Mouse (Mus musculus) olfactory bulb, adult 2 months (tissue): ENCODE data around the gene Rab13. TPM values are rescaled to one million over a fixed set of nuclear protein-coding genes. Genes with fewer than 3 reads are reported as not detected.

Experiments
- H3K27ac ChIP-seq: fragments of 200-500 bp; 2 replicates; pipeline ENCODE4 v1.5.1; 2012; ENCODE audit warnings: low read depth, low read length; ENCODE audit not compliant: insufficient read depth
- H3K4me1 ChIP-seq: fragments of 200-500 bp; 2 replicates; pipeline ENCODE4 v1.6.1; 2012; ENCODE audit warnings: low read length; ENCODE audit not compliant: control insufficient read depth, insufficient read depth
- H3K4me3 ChIP-seq: fragments of 200-500 bp; 2 replicates; pipeline ENCODE4 v1.5.1; 2012; ENCODE audit warnings: mild to moderate bottlenecking, low read depth, low read length, moderate library complexity; ENCODE audit not compliant: insufficient read depth
- CTCF ChIP-seq: fragments of 200-500 bp; IDR thresholded peaks from 2 replicates; pipeline ENCODE4 v1.5.1; 2012; ENCODE audit warnings: low read depth, mild to moderate bottlenecking, low read length, moderate library complexity; ENCODE audit not compliant: insufficient read depth
- POLR2A ChIP-seq: fragments of 200-500 bp; IDR thresholded peaks from 2 replicates; pipeline ENCODE4 v1.6.1; 2012; ENCODE audit warnings: mild to moderate bottlenecking, low read depth, low read length, moderate library complexity; ENCODE audit not compliant: insufficient read depth
- WGBS: fragments of 180-500 bp; shearing (Covaris S2); methylation state at CpG from one replicate; pipeline ENCODE4 v1.1.7; 2018; 5-methylcytosine and 5-hydroxymethylcytosine counted together
- polyA plus RNA-seq: library from polyadenylated mRNA; stranded (reverse); fragments of >200 nt; gene quantifications from 2 replicates; pipeline ENCODE4 v1.2.4, GENCODE M21; 2012; ENCODE audit warnings: low replicate concordance; ENCODE audit not compliant: missing spikeins, insufficient read depth, insufficient read length

Gene Rab13
- polyA plus RNA-seq, 1 experiment: not detected

- H3K4me1 ChIP-seq: peaks cover 4% of the 10 kb centered on the region; the same call in 1 of the 2 replicates
- no peak overlapping the region for H3K27ac ChIP-seq
- 24% methylated on average over 5 of the region's 5 CpGs for WGBS
- H3K4me3 ChIP-seq: no peak overlapping the region
- TF ChIP-seq CTCF: no peak
- no peak for TF ChIP-seq POLR2A
Measured at GRCm38 (mm10) chr3:90221123-90221522, 7.6 kb downstream of the Rab13 start.

- Histone ChIP-seq H3K27ac (no peak overlapping the region), H3K4me3 (no peak overlapping the region), H3K4me1 (peaks cover 4% of the 10 kb centered on the region; the same call in 1 of the 2 replicates)
- no peak for TF ChIP-seq CTCF
- TF ChIP-seq POLR2A: no peak
- WGBS: 83% methylated on average over 4 of the region's 4 CpGs
Measured at GRCm38 (mm10) chr3:90222455-90222854, 9.0 kb downstream of the Rab13 start.

- H3K4me3 ChIP-seq: no peak overlapping the region
- TF ChIP-seq POLR2A: no peak
- no peak for TF ChIP-seq CTCF
- H3K4me1 ChIP-seq: peaks cover 4% of the 10 kb centered on the region; the same call in 1 of the 2 replicates
- H3K27ac ChIP-seq: no peak overlapping the region
- 90% methylated on average over 3 of the region's 3 CpGs for WGBS
Measured at GRCm38 (mm10) chr3:90222941-90223340, 9.4 kb downstream of the Rab13 start.

GRCm38 (mm10) chr3:90224331-90224730 lies 10.8 kb downstream of the Rab13 start:
- H3K4me3 ChIP-seq: no peak overlapping the region
- H3K27ac ChIP-seq: no peak overlapping the region
- WGBS: 79% methylated on average over 10 of the region's 10 CpGs
- H3K4me1 ChIP-seq: peaks cover 4% of the 10 kb centered on the region; the same call in 1 of the 2 replicates
- TF ChIP-seq POLR2A (no peak), CTCF (no peak)

- WGBS: 12% methylated on average over 8 of the region's 8 CpGs
- Histone ChIP-seq H3K4me1 (peaks cover 4% of the 10 kb centered on the region), H3K4me3 (peak overlapping the region; percentile 87), H3K27ac (no peak overlapping the region)
- TF ChIP-seq POLR2A (no peak), CTCF (no peak)
Measured at GRCm38 (mm10) chr3:90231075-90231474, 17.6 kb downstream of the Rab13 start.

- TF ChIP-seq POLR2A (peak; percentile 78; the same call in 1 of the 2 replicates), CTCF (no peak)
- Histone ChIP-seq H3K4me3 (peak within 1 kb of the TSS; percentile 87), H3K4me1 (peaks cover 4% of the 10 kb centered on the region), H3K27ac (peak within 1 kb of the TSS; percentile 13; the same call in 1 of the 2 replicates)
- under 1% methylated on average over 61 of the region's 61 CpGs for WGBS
Measured at GRCm38 (mm10) chr3:90231507-90232333, 18.2 kb downstream of the Rab13 start, which contains the start of gene Jtb. Jtb (plus strand) TSS chr3:90231597.

GRCm38 (mm10) chr3:90241251-90241650 lies 27.8 kb downstream of the Rab13 start:
- H3K4me3 ChIP-seq: no peak overlapping the region
- H3K27ac ChIP-seq: no peak overlapping the region
- WGBS: 89% methylated on average over 2 of the region's 2 CpGs
- TF ChIP-seq CTCF: no peak
- TF ChIP-seq POLR2A: no peak
- H3K4me1 ChIP-seq: peaks cover 7% of the 10 kb centered on the region; the same call in 1 of the 2 replicates

- peaks cover 7% of the 10 kb centered on the region; the same call in 1 of the 2 replicates for H3K4me1 ChIP-seq
- no peak overlapping the region for H3K27ac ChIP-seq
- H3K4me3 ChIP-seq: no peak overlapping the region
- TF ChIP-seq POLR2A (no peak), CTCF (no peak)
- 89% methylated on average over 10 of the region's 10 CpGs for WGBS
Measured at GRCm38 (mm10) chr3:90241669-90242358, 28.3 kb downstream of the Rab13 start.
